Mouse (Mus musculus): Measurements from ENCODE around the gene Smarca2. TPM values are rescaled to one million over a fixed set of nuclear protein-coding genes. Genes with fewer than 3 reads are reported as not detected.

The Smarca2 gene
- polyA plus RNA-seq, 1 experiment from 2014 or later: 109 TPM

DNA sequence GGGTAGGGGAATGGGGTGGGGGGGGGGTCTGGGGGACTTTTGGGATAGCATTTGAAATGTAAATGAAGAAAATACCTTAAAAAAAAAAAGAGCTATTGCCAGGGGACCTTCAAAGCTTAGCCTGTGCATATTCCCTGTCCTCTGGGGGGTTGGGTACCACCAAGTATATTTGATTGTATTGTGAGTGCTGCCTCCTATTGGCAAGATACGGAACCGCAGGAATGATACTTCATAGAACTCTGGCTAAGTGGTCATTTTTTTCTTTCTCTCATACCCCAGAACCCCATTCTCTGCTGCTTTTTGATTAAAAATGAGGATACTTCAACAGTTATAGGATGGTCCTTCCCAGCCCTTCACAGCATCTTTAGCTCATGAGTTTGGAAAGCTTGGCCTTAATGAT is 106.4 kb downstream of the Smarca2 start:
- Histone ChIP-seq H3K36me3 (0 out of 2 replicates have a peak, but pooled peaks cover 6% of the 10 kb centered on the region), H3K27ac (replicated peaks) (no peak overlapping the region), H3K4me1 (replicated peaks) (no peaks in the 10 kb centered on the region), H3K4me2 (no peak overlapping the region), H3K9ac (no peak overlapping the region), H3K4me3 (no peak overlapping the region), H3K9me3 (no peaks in the 10 kb centered on the region), H3K27me3 (no peaks in the 10 kb centered on the region)
- WGBS: 19% methylated on average over 2 of the region's 2 CpGs
- ATAC-seq (ENCODE audit: low FRiP score, low read depth): no peak

GRCm38 (mm10) chr19:26716217-26716616 is 111.4 kb downstream of the Smarca2 start:
- 74% methylated on average over 9 of the region's 9 CpGs for WGBS
- Histone ChIP-seq H3K4me1 (replicated peaks) (no peaks in the 10 kb centered on the region), H3K27me3 (no peaks in the 10 kb centered on the region), H3K36me3 (0 out of 2 replicates have a peak, but pooled peaks cover 2% of the 10 kb centered on the region), H3K9me3 (no peaks in the 10 kb centered on the region), H3K27ac (replicated peaks) (no peak overlapping the region), H3K9ac (no peak overlapping the region), H3K4me2 (no peak overlapping the region), H3K4me3 (no peak overlapping the region)
- no peak for ATAC-seq (ENCODE audit: low FRiP score, low read depth)

GRCm38 (mm10) chr19:26718221-26718620 is 113.4 kb downstream of the Smarca2 start:
- no peaks in the 10 kb centered on the region for H3K27me3 ChIP-seq
- no peak overlapping the region for H3K4me3 ChIP-seq
- no peak overlapping the region for H3K9ac ChIP-seq
- no peaks in the 10 kb centered on the region for H3K36me3 ChIP-seq
- no peak for ATAC-seq (ENCODE audit: low FRiP score, low read depth)
- no peak overlapping the region for H3K4me2 ChIP-seq
- 21% methylated on average over 6 of the region's 6 CpGs for WGBS
- H3K9me3 ChIP-seq: no peaks in the 10 kb centered on the region
- H3K27ac ChIP-seq (replicated peaks): no peak overlapping the region
- H3K4me1 ChIP-seq (replicated peaks): no peaks in the 10 kb centered on the region

DNA sequence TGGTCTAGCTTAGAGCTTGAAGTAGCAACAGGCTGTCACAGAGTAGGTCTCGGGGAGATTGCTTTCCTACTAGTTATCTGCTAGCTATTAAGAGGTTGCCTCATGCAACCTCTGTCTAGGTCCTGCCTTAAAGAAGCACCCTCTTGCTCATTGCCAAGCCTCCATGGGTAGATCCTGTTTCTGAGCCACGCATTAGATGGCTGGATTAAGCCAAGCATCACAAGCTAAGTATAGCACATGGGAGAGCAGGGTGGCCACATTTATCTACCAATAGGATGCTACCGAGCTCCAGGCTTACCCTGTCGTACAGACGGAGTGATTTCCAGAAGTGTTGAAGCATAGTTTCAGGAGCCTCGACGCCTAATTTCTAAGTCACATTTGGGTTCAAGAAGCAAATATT is 114.3 kb downstream of the Smarca2 start:
- H3K4me2 ChIP-seq: no peak overlapping the region
- H3K4me1 ChIP-seq (replicated peaks): no peaks in the 10 kb centered on the region
- no peaks in the 10 kb centered on the region for H3K9me3 ChIP-seq
- no peaks in the 10 kb centered on the region for H3K36me3 ChIP-seq
- no peak overlapping the region for H3K27ac ChIP-seq (replicated peaks)
- 95% methylated on average over 7 of the region's 7 CpGs for WGBS
- no peaks in the 10 kb centered on the region for H3K27me3 ChIP-seq
- no peak overlapping the region for H3K9ac ChIP-seq
- no peak overlapping the region for H3K4me3 ChIP-seq
- no peak for ATAC-seq (ENCODE audit: low FRiP score, low read depth)

DNA sequence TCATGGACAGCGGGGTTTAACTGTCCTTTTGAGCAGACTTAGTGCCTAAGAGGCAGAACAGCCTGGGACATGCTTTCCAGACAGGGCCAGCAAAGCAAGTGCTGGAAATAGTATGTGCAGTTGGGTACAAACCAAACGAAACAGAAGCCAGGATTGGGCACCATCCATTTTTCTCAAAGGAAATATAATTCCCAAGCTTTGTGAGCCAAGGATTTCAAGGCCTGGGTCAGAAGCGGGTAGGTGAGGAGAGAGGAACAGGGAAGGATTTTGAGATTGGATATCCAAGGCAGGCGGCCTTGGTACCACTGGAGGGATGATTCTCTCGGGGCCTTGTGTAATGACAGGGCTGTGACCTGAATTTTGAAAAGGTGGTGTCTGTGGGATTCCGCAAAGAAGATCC is 116.9 kb downstream of the Smarca2 start:
- ATAC-seq (ENCODE audit: low FRiP score, low read depth): no peak
- H3K4me2 ChIP-seq: no peak overlapping the region
- no peaks in the 10 kb centered on the region for H3K27me3 ChIP-seq
- no peaks in the 10 kb centered on the region for H3K9me3 ChIP-seq
- no peak overlapping the region for H3K27ac ChIP-seq (replicated peaks)
- WGBS: 64% methylated on average over 6 of the region's 6 CpGs
- H3K9ac ChIP-seq: no peak overlapping the region
- H3K4me1 ChIP-seq (replicated peaks): no peaks in the 10 kb centered on the region
- H3K4me3 ChIP-seq: no peak overlapping the region
- H3K36me3 ChIP-seq: no peaks in the 10 kb centered on the region

- no peak overlapping the region for H3K27ac ChIP-seq (replicated peaks)
- H3K36me3 ChIP-seq: no peaks in the 10 kb centered on the region
- WGBS: 88% methylated on average over 11 of the region's 11 CpGs
- H3K9me3 ChIP-seq: no peaks in the 10 kb centered on the region
- H3K4me1 ChIP-seq (replicated peaks): no peaks in the 10 kb centered on the region
- no peak overlapping the region for H3K9ac ChIP-seq
- no peaks in the 10 kb centered on the region for H3K27me3 ChIP-seq
- no peak for ATAC-seq (ENCODE audit: low FRiP score, low read depth)
- no peak overlapping the region for H3K4me2 ChIP-seq
- H3K4me3 ChIP-seq: no peak overlapping the region
Observed at GRCm38 (mm10) chr19:26723899-26724298, 119.0 kb downstream of the Smarca2 start.

DNA sequence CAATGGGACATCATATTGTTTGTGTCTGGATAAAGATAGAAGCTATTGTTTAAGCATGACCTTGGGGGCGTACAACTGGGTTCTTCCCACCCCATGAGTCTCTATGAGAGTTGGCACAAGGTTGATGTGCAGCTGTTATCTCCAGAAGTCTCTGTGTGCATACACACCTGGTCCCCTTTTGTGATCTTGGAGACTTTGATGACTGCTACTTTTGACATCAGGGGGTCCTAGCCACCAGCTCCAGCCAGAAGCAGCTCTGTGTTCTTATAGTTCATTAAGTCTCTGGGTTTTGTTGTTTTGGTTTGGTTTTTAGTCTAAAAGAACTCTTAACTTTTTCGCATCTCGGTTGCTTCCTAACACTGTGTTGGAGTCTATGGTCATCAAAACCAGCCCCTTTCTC is 119.8 kb downstream of the Smarca2 start:
- Histone ChIP-seq H3K4me1 (replicated peaks) (no peaks in the 10 kb centered on the region), H3K36me3 (no peaks in the 10 kb centered on the region), H3K27ac (replicated peaks) (no peak overlapping the region), H3K4me3 (no peak overlapping the region), H3K27me3 (no peaks in the 10 kb centered on the region), H3K4me2 (no peak overlapping the region), H3K9me3 (no peaks in the 10 kb centered on the region), H3K9ac (no peak overlapping the region)
- no peak for ATAC-seq (ENCODE audit: low FRiP score, low read depth)
- WGBS: 89% methylated on average over 3 of the region's 3 CpGs

GRCm38 (mm10) chr19:26727796-26728195 is 122.9 kb downstream of the Smarca2 start:
- H3K27me3 ChIP-seq: no peaks in the 10 kb centered on the region
- no peaks in the 10 kb centered on the region for H3K9me3 ChIP-seq
- no peaks in the 10 kb centered on the region for H3K36me3 ChIP-seq
- 0 out of 2 replicates have a peak, but pooled peaks cover 3% of the 10 kb centered on the region for H3K4me1 ChIP-seq (replicated peaks)
- ATAC-seq (ENCODE audit: low FRiP score, low read depth): no peak
- no peak overlapping the region for H3K27ac ChIP-seq (replicated peaks)
- H3K4me3 ChIP-seq: no peak overlapping the region
- 67% methylated on average over 9 of the region's 9 CpGs for WGBS
- H3K9ac ChIP-seq: no peak overlapping the region
- no peak overlapping the region for H3K4me2 ChIP-seq

GRCm38 (mm10) chr19:26730486-26730885 is 125.6 kb downstream of the Smarca2 start:
- no peak overlapping the region for H3K27ac ChIP-seq (replicated peaks)
- peaks cover 20% of the 10 kb centered on the region for H3K4me1 ChIP-seq (replicated peaks)
- 70% methylated on average over 9 of the region's 9 CpGs for WGBS
- H3K36me3 ChIP-seq: no peaks in the 10 kb centered on the region
- no peaks in the 10 kb centered on the region for H3K9me3 ChIP-seq
- ATAC-seq (ENCODE audit: low FRiP score, low read depth): no peak
- H3K4me3 ChIP-seq: no peak overlapping the region
- H3K27me3 ChIP-seq: no peaks in the 10 kb centered on the region
- no peak overlapping the region for H3K9ac ChIP-seq
- H3K4me2 ChIP-seq: no peak overlapping the region

- Histone ChIP-seq H3K9me3 (no peaks in the 10 kb centered on the region), H3K36me3 (no peaks in the 10 kb centered on the region), H3K4me3 (no peak overlapping the region), H3K4me2 (no peak overlapping the region), H3K4me1 (replicated peaks) (peaks cover 20% of the 10 kb centered on the region), H3K27me3 (no peaks in the 10 kb centered on the region), H3K27ac (replicated peaks) (no peak overlapping the region), H3K9ac (no peak overlapping the region)
- 93% methylated on average over 4 of the region's 4 CpGs for whole genome bisulfite sequencing
- no peak for ATAC-seq (ENCODE audit: low FRiP score, low read depth)
Observed at GRCm38 (mm10) chr19:26731121-26731520, 126.3 kb downstream of the Smarca2 start.

- Histone ChIP-seq H3K27me3 (no peaks in the 10 kb centered on the region), H3K4me2 (no peak overlapping the region), H3K9ac (no peak overlapping the region), H3K27ac (replicated peaks) (no peak overlapping the region), H3K4me3 (no peak overlapping the region), H3K4me1 (replicated peaks) (peaks cover 20% of the 10 kb centered on the region), H3K9me3 (no peaks in the 10 kb centered on the region), H3K36me3 (no peaks in the 10 kb centered on the region)
- ATAC-seq (ENCODE audit: low FRiP score, low read depth): no peak
- WGBS: 4% methylated on average over 4 of the region's 4 CpGs
Observed at GRCm38 (mm10) chr19:26731809-26732208, 127.0 kb downstream of the Smarca2 start.

DNA sequence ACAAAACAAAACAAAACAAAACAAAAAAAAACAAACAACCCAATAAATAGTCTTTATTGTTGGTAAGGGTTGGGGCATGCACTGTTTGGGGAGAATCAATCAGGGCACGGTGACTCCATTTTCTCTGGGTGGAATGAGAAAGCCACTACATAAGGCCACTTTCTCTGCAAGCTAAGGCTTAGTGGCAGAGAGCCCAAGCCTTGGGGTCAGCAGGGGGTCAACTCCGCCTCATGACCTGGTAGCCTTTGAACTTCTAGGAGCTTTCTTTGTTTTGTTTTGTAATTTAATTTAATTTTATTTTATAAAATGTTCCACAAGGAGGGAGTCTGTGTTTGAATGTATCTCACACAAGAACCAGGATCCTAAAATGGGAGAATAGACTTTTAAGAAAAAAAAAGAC is 128.2 kb downstream of the Smarca2 start:
- 0 out of 2 replicates have a peak overlapping the region, but pooled peaks have one; percentile 25 for H3K27ac ChIP-seq (replicated peaks)
- H3K4me2 ChIP-seq: no peak overlapping the region
- H3K4me3 ChIP-seq: no peak overlapping the region
- no peaks in the 10 kb centered on the region for H3K27me3 ChIP-seq
- ATAC-seq (ENCODE audit: low FRiP score, low read depth): no peak
- WGBS: 45% methylated on average over 2 of the region's 2 CpGs
- H3K4me1 ChIP-seq (replicated peaks): peaks cover 20% of the 10 kb centered on the region
- H3K9me3 ChIP-seq: no peaks in the 10 kb centered on the region
- H3K9ac ChIP-seq: no peak overlapping the region
- H3K36me3 ChIP-seq: no peaks in the 10 kb centered on the region

GRCm38 (mm10) chr19:26733546-26734100 is 128.8 kb downstream of the Smarca2 start:
- no peak overlapping the region for H3K9ac ChIP-seq
- no peaks in the 10 kb centered on the region for H3K27me3 ChIP-seq
- ATAC-seq (ENCODE audit: low FRiP score, low read depth): 0 out of 2 replicates have a peak, but pooled peaks have one; percentile 21
- H3K9me3 ChIP-seq: no peaks in the 10 kb centered on the region
- WGBS: 48% methylated on average over 7 of the region's 7 CpGs
- no peak overlapping the region for H3K4me3 ChIP-seq
- H3K27ac ChIP-seq (replicated peaks): peak overlapping the region; percentile 25; the same call in 1 of the 2 replicates
- no peaks in the 10 kb centered on the region for H3K36me3 ChIP-seq
- peaks cover 20% of the 10 kb centered on the region for H3K4me1 ChIP-seq (replicated peaks)
- no peak overlapping the region for H3K4me2 ChIP-seq

All from hindbrain, embryonic 15.5 days (tissue).